Mouse (Mus musculus): Measurements from ENCODE around the gene Gm11032. TPM values are rescaled to one million over a fixed set of nuclear protein-coding genes. Genes with fewer than 3 reads are reported as not detected.
"Not testable (repeated sequence)": the region's sequence is repeated elsewhere in the genome, so short reads cannot be mapped to it uniquely, and the experiment has no call there.

The Gm11032 gene
- polyA plus RNA-seq, 1 experiment = not detected

- no peak for DNase-seq (ENCODE audit: low read depth)
These were observed 6.1 kb downstream of the Gm11032 start for GRCm38 (mm10) chr11:4625931-4626330.

- DNase-seq (ENCODE audit: low read depth) = no peak
These were observed 7.8 kb downstream of the Gm11032 start for GRCm38 (mm10) chr11:4627636-4628035.

- no peak for DNase-seq (ENCODE audit: low read depth)
These were observed 10.0 kb downstream of the Gm11032 start for GRCm38 (mm10) chr11:4629861-4630280.

- no peak for DNase-seq (ENCODE audit: low read depth)
These were observed 13.6 kb downstream of the Gm11032 start for GRCm38 (mm10) chr11:4633420-4633819.

GRCm38 (mm10) chr11:4634395-4634794, 14.5 kb downstream of the Gm11032 start:
- no peak for DNase-seq (ENCODE audit: low read depth)

- DNase-seq (ENCODE audit: low read depth) = no peak
These were observed 17.0 kb downstream of the Gm11032 start for GRCm38 (mm10) chr11:4636782-4637342.

- DNase-seq (ENCODE audit: low read depth) = no peak
These were observed 17.8 kb downstream of the Gm11032 start, which contains the start of gene Ascc2 for GRCm38 (mm10) chr11:4637534-4638234. Ascc2 (plus strand) TSS chr11:4637747.

- DNase-seq (ENCODE audit: low read depth) = no peak
These were observed 18.4 kb downstream of the Gm11032 start for GRCm38 (mm10) chr11:4638261-4638660.

GRCm38 (mm10) chr11:4641185-4641584, 21.3 kb downstream of the Gm11032 start:
- no peak for DNase-seq (ENCODE audit: low read depth)

GRCm38 (mm10) chr11:4643722-4644121, 23.9 kb downstream of the Gm11032 start:
- no peak for DNase-seq (ENCODE audit: low read depth)

- not testable (repeated sequence) for DNase-seq (ENCODE audit: low read depth)
These were observed 25.3 kb downstream of the Gm11032 start for GRCm38 (mm10) chr11:4645180-4645579.

GRCm38 (mm10) chr11:4646409-4646808, 26.5 kb downstream of the Gm11032 start:
- no peak for DNase-seq (ENCODE audit: low read depth)

- DNase-seq (ENCODE audit: low read depth) = no peak
These were observed 40.0 kb downstream of the Gm11032 start for GRCm38 (mm10) chr11:4659818-4660217.

GRCm38 (mm10) chr11:4660309-4661025, 40.6 kb downstream of the Gm11032 start:
- DNase-seq (ENCODE audit: low read depth) = no peak

- no peak for DNase-seq (ENCODE audit: low read depth)
These were observed 41.5 kb downstream of the Gm11032 start for GRCm38 (mm10) chr11:4661324-4661723.

GRCm38 (mm10) chr11:4661871-4662495, 42.1 kb downstream of the Gm11032 start:
- no peak for DNase-seq (ENCODE audit: low read depth)

GRCm38 (mm10) chr11:4662496-4662878, 42.6 kb downstream of the Gm11032 start:
- DNase-seq (ENCODE audit: low read depth) = no peak

Other genes with a start within 250 kb of the Gm11032 start
- gene Hormad2, start 179.0 kb upstream of the Gm11032 start, polyA plus RNA-seq (2012; rRNA removed) = 0.16 TPM in 1 of 2 replicates, not detected in the other
- gene Mtmr3, start 25.2 kb upstream of the Gm11032 start, polyA plus RNA-seq (2012; rRNA removed) = 33.3 and 34.1 TPM in 2 replicates
- gene Ascc2, start 17.7 kb downstream of the Gm11032 start, polyA plus RNA-seq (2012; rRNA removed) = 14.5 and 16.7 TPM in 2 replicates
- 542 and 896 TPM in 2 replicates for gene Uqcr10, start 84.3 kb downstream of the Gm11032 start, polyA plus RNA-seq (2012; rRNA removed)
- 32.7 and 38.8 TPM in 2 replicates for gene Zmat5, start 84.6 kb downstream of the Gm11032 start, polyA plus RNA-seq (2012; rRNA removed)
- gene Cabp7, start 126.7 kb downstream of the Gm11032 start, polyA plus RNA-seq (2012; rRNA removed) = 0.07 TPM in 1 of 2 replicates, not detected in the other
- gene Nf2, start 229.5 kb downstream of the Gm11032 start, polyA plus RNA-seq (2012; rRNA removed) = 41.0 and 45.8 TPM in 2 replicates

All from gonadal fat pad, adult 2 months (tissue).